Mouse (Mus musculus): ENCODE results near the gene Slc7a11. TPM values are rescaled to one million over a fixed set of nuclear protein-coding genes. Genes with fewer than 3 reads are reported as not detected.

Gene Slc7a11
- polyA plus RNA-seq, 1 experiment from 2014 or later: 0.26 TPM

GRCm38 (mm10) chr3:50262066-50262465, 181.3 kb downstream of the Slc7a11 start:
- no peaks in the 10 kb centered on the region for H3K9me3 ChIP-seq (replicated peaks; ENCODE audit: control insufficient read depth, low read length)
- no peak overlapping the region for H3K4me3 ChIP-seq (replicated peaks; ENCODE audit: low read length)
- no peaks in the 10 kb centered on the region for H3K36me3 ChIP-seq (ENCODE audit: control insufficient read depth, insufficient read depth, low read length)
- H3K27ac ChIP-seq (ENCODE audit: low read length): no peak overlapping the region
- H3K27me3 ChIP-seq (ENCODE audit: control insufficient read depth, insufficient read depth, low read length): no peaks in the 10 kb centered on the region
- WGBS: 49% methylated on average over 2 of the region's 2 CpGs
- no peaks in the 10 kb centered on the region; the same call in 1 of the 2 replicates for H3K4me1 ChIP-seq (ENCODE audit: control insufficient read depth, insufficient read depth, low read length)
- no peak overlapping the region for H3K4me2 ChIP-seq (ENCODE audit: low read depth, low read length)
- H3K9ac ChIP-seq (ENCODE audit: low read length): no peak overlapping the region
- peak; percentile 86 for ATAC-seq (ENCODE audit: insufficient read depth, low FRiP score)

GRCm38 (mm10) chr3:50260667-50261066, 182.7 kb downstream of the Slc7a11 start:
- WGBS: 83% methylated on average over 1 of the region's 1 CpGs
- Histone ChIP-seq H3K9me3 (replicated peaks; ENCODE audit: control insufficient read depth, low read length) (no peaks in the 10 kb centered on the region), H3K9ac (ENCODE audit: low read length) (no peak overlapping the region), H3K4me2 (ENCODE audit: low read depth, low read length) (no peak overlapping the region), H3K36me3 (ENCODE audit: control insufficient read depth, insufficient read depth, low read length) (no peaks in the 10 kb centered on the region), H3K4me1 (ENCODE audit: control insufficient read depth, insufficient read depth, low read length) (no peaks in the 10 kb centered on the region; the same call in 1 of the 2 replicates), H3K4me3 (replicated peaks; ENCODE audit: low read length) (no peak overlapping the region), H3K27ac (ENCODE audit: low read length) (no peak overlapping the region), H3K27me3 (ENCODE audit: control insufficient read depth, insufficient read depth, low read length) (no peaks in the 10 kb centered on the region)
- ATAC-seq (ENCODE audit: insufficient read depth, low FRiP score): no peak

DNA sequence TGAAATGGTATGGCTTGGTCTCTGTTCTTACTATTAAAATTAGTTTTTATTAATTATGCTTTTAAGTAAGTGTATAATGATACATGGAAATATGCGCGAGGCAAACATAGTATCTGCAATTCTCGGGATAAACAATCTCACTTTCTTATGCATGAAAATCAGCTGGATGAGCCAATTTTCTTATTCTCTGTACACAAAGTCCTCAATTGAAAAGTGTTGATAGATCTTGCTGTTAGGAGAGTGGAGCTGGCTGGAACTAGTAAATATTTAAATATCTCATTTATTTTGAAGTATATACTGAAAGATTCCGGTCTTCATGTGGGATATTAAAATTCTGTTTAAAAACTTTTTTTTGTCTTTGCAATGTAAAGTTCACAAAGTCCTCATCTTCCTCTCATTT, 184.6 kb downstream of the Slc7a11 start:
- H3K9me3 ChIP-seq (replicated peaks; ENCODE audit: control insufficient read depth, low read length): no peaks in the 10 kb centered on the region
- 65% methylated on average over 4 of the region's 4 CpGs for WGBS
- H3K9ac ChIP-seq (ENCODE audit: low read length): no peak overlapping the region
- no peaks in the 10 kb centered on the region for H3K27me3 ChIP-seq (ENCODE audit: control insufficient read depth, insufficient read depth, low read length)
- H3K4me2 ChIP-seq (ENCODE audit: low read depth, low read length): no peak overlapping the region
- no peaks in the 10 kb centered on the region for H3K36me3 ChIP-seq (ENCODE audit: control insufficient read depth, insufficient read depth, low read length)
- H3K4me1 ChIP-seq (ENCODE audit: control insufficient read depth, insufficient read depth, low read length): no peaks in the 10 kb centered on the region; the same call in 1 of the 2 replicates
- no peak overlapping the region for H3K4me3 ChIP-seq (replicated peaks; ENCODE audit: low read length)
- ATAC-seq (ENCODE audit: insufficient read depth, low FRiP score): no peak
- H3K27ac ChIP-seq (ENCODE audit: low read length): no peak overlapping the region

DNA sequence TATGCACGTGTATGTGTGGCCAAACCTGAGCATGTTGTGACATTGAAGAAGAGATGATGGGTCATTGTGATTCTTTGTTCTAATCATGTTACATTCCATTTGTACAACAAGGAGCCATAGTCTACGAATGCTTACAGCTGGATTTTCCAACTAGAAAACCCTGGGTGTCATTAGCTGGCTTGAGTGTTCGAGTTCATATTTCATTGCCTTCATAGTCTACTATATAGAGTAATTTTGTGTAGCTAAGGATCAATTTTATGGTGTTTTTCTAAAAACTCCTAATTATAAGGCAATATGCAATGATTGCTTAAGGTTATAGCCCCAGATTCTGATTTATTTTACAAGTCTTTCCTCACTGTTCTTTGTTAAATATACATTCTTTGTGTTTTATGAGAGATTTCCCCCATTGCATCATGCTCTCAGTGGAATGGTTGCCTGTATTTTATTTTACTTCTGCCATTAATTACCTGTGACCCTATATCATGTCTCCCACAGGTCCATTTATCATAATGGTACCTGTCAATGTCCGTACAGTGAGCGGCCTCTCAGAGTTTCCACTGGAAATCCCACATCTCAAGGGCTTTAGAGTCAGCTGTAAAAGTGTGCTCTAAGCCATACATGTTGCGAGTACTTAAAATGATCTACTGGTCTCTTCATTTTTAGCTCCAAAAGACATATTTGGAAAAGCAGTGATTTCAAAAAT, 193.7 kb downstream of the Slc7a11 start:
- 79% methylated on average over 6 of the region's 6 CpGs for WGBS
- no peaks in the 10 kb centered on the region for H3K36me3 ChIP-seq (ENCODE audit: control insufficient read depth, insufficient read depth, low read length)
- no peak overlapping the region for H3K4me2 ChIP-seq (ENCODE audit: low read depth, low read length)
- no peaks in the 10 kb centered on the region for H3K27me3 ChIP-seq (ENCODE audit: control insufficient read depth, insufficient read depth, low read length)
- H3K27ac ChIP-seq (ENCODE audit: low read length): no peak overlapping the region
- no peak overlapping the region for H3K9ac ChIP-seq (ENCODE audit: low read length)
- H3K4me1 ChIP-seq (ENCODE audit: control insufficient read depth, insufficient read depth, low read length): no peaks in the 10 kb centered on the region
- H3K4me3 ChIP-seq (replicated peaks; ENCODE audit: low read length): no peak overlapping the region
- H3K9me3 ChIP-seq (replicated peaks; ENCODE audit: control insufficient read depth, low read length): no peaks in the 10 kb centered on the region
- ATAC-seq (ENCODE audit: insufficient read depth, low FRiP score): no peak

GRCm38 (mm10) chr3:50235990-50236389, 207.4 kb downstream of the Slc7a11 start:
- WGBS: 74% methylated on average over 3 of the region's 3 CpGs
- Histone ChIP-seq H3K27me3 (ENCODE audit: control insufficient read depth, insufficient read depth, low read length) (no peaks in the 10 kb centered on the region), H3K4me2 (ENCODE audit: low read depth, low read length) (no peak overlapping the region), H3K36me3 (ENCODE audit: control insufficient read depth, insufficient read depth, low read length) (no peaks in the 10 kb centered on the region), H3K9ac (ENCODE audit: low read length) (no peak overlapping the region), H3K4me3 (replicated peaks; ENCODE audit: low read length) (no peak overlapping the region), H3K4me1 (ENCODE audit: control insufficient read depth, insufficient read depth, low read length) (no peaks in the 10 kb centered on the region), H3K9me3 (replicated peaks; ENCODE audit: control insufficient read depth, low read length) (no peaks in the 10 kb centered on the region), H3K27ac (ENCODE audit: low read length) (no peak overlapping the region)
- ATAC-seq (ENCODE audit: insufficient read depth, low FRiP score): no peak

GRCm38 (mm10) chr3:50233144-50233543, 210.3 kb downstream of the Slc7a11 start:
- ATAC-seq (ENCODE audit: insufficient read depth, low FRiP score): no peak
- 42% methylated on average over 5 of the region's 5 CpGs for WGBS
- H3K27me3 ChIP-seq (ENCODE audit: control insufficient read depth, insufficient read depth, low read length): no peaks in the 10 kb centered on the region
- no peak overlapping the region for H3K4me2 ChIP-seq (ENCODE audit: low read depth, low read length)
- no peak overlapping the region for H3K9ac ChIP-seq (ENCODE audit: low read length)
- no peaks in the 10 kb centered on the region for H3K4me1 ChIP-seq (ENCODE audit: control insufficient read depth, insufficient read depth, low read length)
- H3K36me3 ChIP-seq (ENCODE audit: control insufficient read depth, insufficient read depth, low read length): no peaks in the 10 kb centered on the region
- H3K27ac ChIP-seq (ENCODE audit: low read length): no peak overlapping the region
- H3K9me3 ChIP-seq (replicated peaks; ENCODE audit: control insufficient read depth, low read length): no peaks in the 10 kb centered on the region
- H3K4me3 ChIP-seq (replicated peaks; ENCODE audit: low read length): no peak overlapping the region

GRCm38 (mm10) chr3:50224390-50225114, 218.9 kb downstream of the Slc7a11 start:
- no peaks in the 10 kb centered on the region for H3K4me1 ChIP-seq (ENCODE audit: control insufficient read depth, insufficient read depth, low read length)
- H3K4me3 ChIP-seq (replicated peaks; ENCODE audit: low read length): no peak overlapping the region
- 41% methylated on average over 2 of the region's 2 CpGs for WGBS
- H3K9me3 ChIP-seq (replicated peaks; ENCODE audit: control insufficient read depth, low read length): no peaks in the 10 kb centered on the region
- H3K9ac ChIP-seq (ENCODE audit: low read length): no peak overlapping the region
- no peak for ATAC-seq (ENCODE audit: insufficient read depth, low FRiP score)
- H3K27me3 ChIP-seq (ENCODE audit: control insufficient read depth, insufficient read depth, low read length): no peaks in the 10 kb centered on the region
- no peaks in the 10 kb centered on the region for H3K36me3 ChIP-seq (ENCODE audit: control insufficient read depth, insufficient read depth, low read length)
- H3K27ac ChIP-seq (ENCODE audit: low read length): no peak overlapping the region
- H3K4me2 ChIP-seq (ENCODE audit: low read depth, low read length): no peak overlapping the region

- Histone ChIP-seq H3K36me3 (ENCODE audit: control insufficient read depth, insufficient read depth, low read length) (no peaks in the 10 kb centered on the region), H3K4me1 (ENCODE audit: control insufficient read depth, insufficient read depth, low read length) (no peaks in the 10 kb centered on the region), H3K9ac (ENCODE audit: low read length) (no peak overlapping the region), H3K4me3 (replicated peaks; ENCODE audit: low read length) (no peak overlapping the region), H3K27ac (ENCODE audit: low read length) (no peak overlapping the region), H3K27me3 (ENCODE audit: control insufficient read depth, insufficient read depth, low read length) (no peaks in the 10 kb centered on the region), H3K4me2 (ENCODE audit: low read depth, low read length) (no peak overlapping the region), H3K9me3 (replicated peaks; ENCODE audit: control insufficient read depth, low read length) (no peaks in the 10 kb centered on the region)
- 47% methylated on average over 2 of the region's 2 CpGs for WGBS
- ATAC-seq (ENCODE audit: insufficient read depth, low FRiP score): no peak
Measured at GRCm38 (mm10) chr3:50220454-50220853, 223.0 kb downstream of the Slc7a11 start.

- WGBS: 84% methylated on average over 5 of the region's 5 CpGs
- no peak overlapping the region for H3K4me2 ChIP-seq (ENCODE audit: low read depth, low read length)
- ATAC-seq (ENCODE audit: insufficient read depth, low FRiP score): no peak
- H3K4me3 ChIP-seq (replicated peaks; ENCODE audit: low read length): no peak overlapping the region
- H3K27me3 ChIP-seq (ENCODE audit: control insufficient read depth, insufficient read depth, low read length): no peaks in the 10 kb centered on the region
- no peak overlapping the region for H3K27ac ChIP-seq (ENCODE audit: low read length)
- no peaks in the 10 kb centered on the region for H3K4me1 ChIP-seq (ENCODE audit: control insufficient read depth, insufficient read depth, low read length)
- H3K9me3 ChIP-seq (replicated peaks; ENCODE audit: control insufficient read depth, low read length): no peaks in the 10 kb centered on the region
- no peaks in the 10 kb centered on the region for H3K36me3 ChIP-seq (ENCODE audit: control insufficient read depth, insufficient read depth, low read length)
- H3K9ac ChIP-seq (ENCODE audit: low read length): no peak overlapping the region
Measured at GRCm38 (mm10) chr3:50186369-50186768, 257.0 kb downstream of the Slc7a11 start.
